Mouse (Mus musculus) heart, postnatal 25 days (tissue): ENCODE measurements around the gene Pik3ip1. TPM values are rescaled to one million over a fixed set of nuclear protein-coding genes. Genes with fewer than 3 reads are reported as not detected.

Source experiments
- DNase-seq: peaks from one replicate; pipeline ENCODE4 v3.0.0; 2022; ENCODE audit warnings: low spot score
- intact Hi-C: fragments of 180-260 bp; cut with DNase I; formaldehyde crosslinking; loops from one replicate; pipeline ENCODE4 v1.15.1; 2025
- total RNA-seq, 2 experiments: library from RNA; stranded (reverse); gene quantifications; 2 replicates each; pipeline ENCODE4 v1.2.3; 2021

The Pik3ip1 gene
- total RNA-seq, 2 experiments from 2014 or later, result 39.4 to 42.4 TPM

DNA sequence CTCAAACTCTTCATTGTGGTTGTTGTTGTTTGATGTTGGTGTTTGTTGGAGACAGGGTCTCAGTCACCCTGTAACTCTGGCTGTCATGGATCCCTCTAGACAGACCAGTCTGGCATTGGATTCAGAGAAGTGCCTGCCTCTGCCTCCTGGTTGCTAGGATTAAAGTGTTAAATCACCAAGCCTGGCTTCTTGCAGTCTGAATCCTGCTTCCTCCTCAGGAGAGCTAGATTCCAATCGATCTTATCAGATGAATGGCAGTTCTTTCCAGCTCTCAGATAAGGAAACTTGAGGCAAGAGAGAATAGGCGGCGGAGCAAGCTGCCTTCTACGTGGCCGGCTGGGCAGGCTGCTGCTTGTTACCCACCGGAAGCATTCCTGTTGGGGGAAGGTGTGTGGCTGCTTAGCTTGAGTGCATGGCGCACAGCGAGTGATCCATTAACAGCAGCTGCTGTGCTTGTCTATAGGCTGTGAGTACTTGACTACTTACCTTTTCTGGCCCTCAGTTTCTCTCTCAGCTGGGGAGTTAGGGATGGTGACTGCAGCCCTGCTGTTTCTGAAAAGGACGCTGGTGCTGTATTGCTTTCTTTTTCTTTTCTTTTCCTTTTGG, 4.6 kb downstream of the Pik3ip1 start:
- intact Hi-C loops, result no loop called here
- DNase-seq, result no peak

DNA sequence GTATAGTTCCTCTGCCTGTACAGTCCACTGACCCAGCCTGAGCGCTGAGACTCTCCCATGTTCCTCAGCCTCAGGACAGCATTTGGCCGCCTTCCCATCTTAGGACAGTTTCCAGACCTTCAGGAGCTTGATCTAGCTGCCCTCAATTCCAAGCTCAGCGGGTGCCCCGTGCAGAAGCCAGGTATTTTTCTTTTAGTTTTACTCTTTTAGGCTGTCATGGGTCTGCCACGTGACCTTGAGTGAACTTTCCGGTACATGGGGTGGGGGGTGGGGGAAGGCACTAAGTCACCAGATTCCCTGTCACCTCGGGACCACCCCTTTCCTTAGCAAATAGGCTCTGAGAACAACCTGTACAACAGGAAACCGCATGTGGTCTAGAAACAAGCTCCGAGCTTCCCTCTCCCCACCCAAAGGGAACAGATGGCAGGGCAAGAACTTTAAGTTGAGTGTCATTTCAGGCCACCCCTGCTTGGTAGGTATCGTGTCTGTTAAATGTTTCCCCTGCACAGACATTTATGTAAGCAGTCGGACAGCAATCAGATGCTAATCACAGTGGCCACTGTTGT, 5.5 kb downstream of the Pik3ip1 start:
- intact Hi-C loops, result no loop called here
- DNase-seq, result peak; percentile 22

DNA sequence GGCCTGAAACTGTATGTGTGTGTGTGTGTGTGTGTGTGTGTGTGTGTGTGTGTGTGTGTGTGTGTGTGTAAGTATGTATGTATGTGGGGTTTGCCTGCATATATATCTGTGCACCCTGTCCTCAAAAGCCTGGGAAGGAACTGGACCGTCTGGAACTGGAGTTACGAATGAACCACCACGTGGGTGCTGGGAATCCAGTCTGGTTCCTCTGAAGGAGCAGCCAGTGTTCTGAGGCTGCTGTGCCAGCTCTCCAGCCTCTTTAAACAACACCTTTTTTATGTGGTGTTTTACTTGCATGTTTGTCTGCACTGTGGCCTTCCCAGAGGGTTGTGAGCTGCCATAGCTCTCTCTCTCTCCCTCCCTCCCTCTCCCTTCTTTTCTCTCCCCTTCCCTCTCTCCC, 6.4 kb downstream of the Pik3ip1 start:
- intact Hi-C loops, result no loop called here

DNA sequence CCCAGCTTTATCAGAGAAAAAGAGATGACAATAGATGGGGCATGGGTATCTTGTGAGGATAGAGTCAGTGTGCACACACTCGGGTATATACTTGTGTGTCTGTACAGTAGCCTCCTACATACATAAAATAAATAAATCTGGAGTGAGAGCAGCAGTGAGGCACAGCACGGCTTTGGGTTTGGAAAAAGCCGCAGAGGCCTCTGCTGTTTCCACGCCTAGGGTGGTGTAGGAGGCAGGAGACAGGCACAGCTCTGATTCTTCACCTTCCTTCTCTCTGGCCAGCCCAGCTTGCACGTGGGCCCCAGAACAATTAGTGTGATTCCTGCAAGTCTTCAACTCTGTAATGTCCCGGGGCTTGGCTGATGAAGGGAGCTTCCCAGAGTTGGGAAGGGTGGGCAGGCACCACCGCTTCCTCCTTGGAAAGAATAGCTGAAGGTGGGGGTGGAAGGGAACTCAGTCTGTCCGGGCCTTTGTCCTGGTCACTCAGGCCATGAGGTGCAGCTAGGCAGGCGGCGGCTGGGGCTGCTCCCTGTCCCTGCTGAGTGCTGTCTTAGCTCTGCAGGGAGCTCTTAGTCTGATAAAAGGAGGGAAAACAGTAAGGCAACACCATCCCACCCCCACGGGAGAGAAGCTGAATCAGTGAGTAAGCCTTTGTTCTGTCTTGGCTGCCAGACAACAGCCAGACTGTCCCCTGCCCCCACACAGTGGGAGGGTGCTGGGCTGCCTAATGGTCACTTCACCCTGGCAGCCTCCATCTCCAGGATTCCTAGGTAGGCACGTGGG, 7.2 kb downstream of the Pik3ip1 start:
- DNase-seq, result peak; percentile 41
- intact Hi-C loops, result no loop called here

More for the DNA sequence above, 6.4 kb downstream of the Pik3ip1 start:
- no peak for DNase-seq

DNA sequence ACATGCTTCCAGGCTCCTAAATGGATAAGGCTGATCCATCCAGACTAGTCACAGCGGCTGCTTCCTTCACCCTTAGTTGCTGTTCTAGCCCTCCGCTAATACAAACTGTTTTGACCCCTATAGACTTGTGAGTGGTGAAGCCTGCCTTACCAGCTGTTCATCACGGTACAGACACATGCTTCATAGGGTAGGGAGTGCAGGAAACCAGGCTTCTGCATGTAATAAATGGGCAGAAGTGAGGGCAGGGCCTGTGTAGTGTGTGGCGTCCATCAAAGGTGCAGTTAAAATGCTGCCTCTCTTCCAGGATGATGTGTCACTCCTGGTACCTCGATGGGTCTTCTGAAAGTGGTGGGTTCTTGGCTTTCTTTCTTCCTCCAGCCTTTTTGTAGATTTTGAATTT, 7.8 kb downstream of the Pik3ip1 start:
- intact Hi-C loops, result no loop called here

DNA sequence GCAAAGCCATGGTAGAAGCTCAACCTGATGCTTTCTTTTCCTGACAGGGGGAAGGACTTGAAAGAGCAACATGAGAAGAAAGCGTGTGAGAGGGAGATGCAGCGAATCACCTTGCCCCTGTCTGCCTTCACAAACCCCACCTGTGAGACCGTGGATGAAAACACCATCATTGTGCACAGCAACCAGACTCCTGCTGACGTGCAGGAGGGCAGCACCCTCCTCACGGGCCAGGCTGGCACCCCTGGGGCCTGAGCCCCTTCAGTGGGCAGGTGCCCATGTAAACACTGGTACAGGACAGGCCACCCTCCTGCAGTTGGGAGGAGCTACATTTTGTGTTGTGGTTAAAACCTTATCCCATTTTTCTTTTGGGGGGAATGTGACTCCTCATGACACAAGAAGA, 11.3 kb downstream of the Pik3ip1 start:
- DNase-seq, result no peak
- intact Hi-C loops, result no loop called here

More for the DNA sequence above, 7.8 kb downstream of the Pik3ip1 start:
- no peak for DNase-seq

DNA sequence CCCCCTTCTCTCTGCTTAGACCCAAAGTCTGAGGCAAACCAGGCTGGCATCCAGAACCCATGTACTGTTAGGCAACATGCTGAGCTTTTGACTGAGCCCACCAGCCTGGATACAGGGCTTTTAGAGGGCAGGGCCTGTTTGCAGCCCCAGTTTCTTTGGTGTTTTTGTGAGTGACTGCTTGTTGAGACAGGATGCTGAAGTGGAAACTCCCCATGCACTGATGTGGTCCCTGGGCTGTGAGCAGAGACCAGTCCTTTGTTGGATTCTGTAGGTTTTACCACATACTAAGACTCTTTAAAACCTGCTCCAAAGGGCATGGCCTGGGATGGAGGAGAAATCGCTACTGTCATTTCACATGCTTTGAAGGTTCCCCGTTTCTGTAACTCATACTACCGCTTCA, 14.7 kb downstream of the Pik3ip1 start:
- intact Hi-C loops, result loop anchor here (5.0 kb wide), 1 partner anchor 62 kb away; the partner anchor contains the start of gene Limk2

DNA sequence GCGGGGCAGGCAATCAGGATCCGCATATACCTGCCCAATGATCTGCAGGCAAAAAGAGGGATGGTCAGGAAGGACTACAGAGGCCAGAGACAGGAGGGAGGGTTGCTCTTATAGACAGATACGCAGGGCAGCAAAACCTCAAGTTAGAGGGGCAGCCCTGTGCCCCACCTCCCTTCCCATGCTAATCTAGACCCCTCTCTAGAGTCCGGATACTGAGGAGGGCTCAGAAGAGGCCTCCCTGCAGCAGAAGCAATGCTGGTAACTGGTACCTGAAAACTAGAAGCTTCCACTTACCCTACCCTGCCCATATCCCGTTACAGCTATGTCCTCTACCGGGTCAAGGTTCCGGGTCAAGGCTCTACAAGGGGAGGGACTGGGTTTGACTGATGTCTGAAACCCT, 16.1 kb downstream of the Pik3ip1 start:
- intact Hi-C loops, result loop anchor here (5.0 kb wide), 1 partner anchor 61 kb away; the partner anchor contains the start of gene Limk2

More for the DNA sequence above, 14.7 kb downstream of the Pik3ip1 start:
- no peak for DNase-seq

DNA sequence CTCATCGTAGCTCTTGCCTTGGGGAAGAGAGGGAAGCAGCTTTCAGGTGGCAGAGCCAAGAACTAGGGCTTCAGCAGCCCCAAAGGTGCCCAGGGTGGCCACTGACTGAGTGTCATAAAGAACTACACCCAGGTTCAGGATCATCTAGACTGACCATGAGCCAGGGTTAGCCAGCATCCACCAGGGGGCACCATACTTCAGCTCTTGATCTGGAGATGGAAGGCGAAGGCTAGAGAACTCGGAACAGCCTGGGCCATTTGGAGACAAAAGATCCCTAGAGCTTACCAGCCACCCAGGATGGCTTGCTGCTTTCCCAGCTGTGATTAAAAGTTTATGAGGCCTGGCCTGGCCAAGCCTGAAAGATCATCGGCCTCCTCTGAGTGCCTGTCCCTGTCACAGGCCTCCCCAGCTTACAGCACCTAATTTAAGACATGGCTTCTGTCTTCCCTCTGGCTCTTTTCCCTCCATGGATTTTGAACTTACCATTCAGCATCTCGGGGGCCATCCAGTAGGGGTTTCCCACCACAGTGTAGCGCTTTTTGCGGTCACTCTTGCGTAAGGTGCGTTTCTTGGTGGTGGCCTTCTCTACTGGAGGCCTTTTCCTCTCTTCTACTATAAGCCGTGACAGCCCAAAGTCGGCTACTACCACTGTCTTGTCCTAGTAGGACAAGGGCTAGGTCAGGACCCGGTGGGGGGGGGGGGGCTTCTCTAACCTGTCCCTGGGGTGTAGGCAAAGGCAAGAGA, 17.1 kb downstream of the Pik3ip1 start:
- intact Hi-C loops, result loop anchor here (5.0 kb wide), 1 partner anchor 60 kb away; the partner anchor contains the start of gene Limk2
- peak; percentile 49 for DNase-seq

More for the DNA sequence above, 16.1 kb downstream of the Pik3ip1 start:
- no peak for DNase-seq

DNA sequence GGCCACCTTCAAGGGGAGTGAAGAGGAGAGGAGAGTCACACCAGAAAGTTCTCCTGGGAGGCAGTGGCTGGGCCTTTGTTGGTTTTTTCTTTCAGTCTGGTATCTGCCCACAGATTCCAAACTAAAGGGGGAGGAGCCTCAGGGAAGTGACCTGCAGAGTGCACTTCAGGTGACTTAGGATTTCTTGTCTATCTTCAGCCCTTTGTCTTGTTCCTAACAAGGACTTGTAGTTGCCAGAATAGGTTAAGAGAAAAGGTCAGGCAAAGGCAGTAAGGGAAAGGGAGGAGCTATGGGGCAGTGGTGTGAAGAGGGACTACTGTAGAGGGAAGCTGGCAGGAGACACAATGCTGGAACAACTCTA, 17.6 kb downstream of the Pik3ip1 start:
- intact Hi-C loops, result loop anchor here (5.0 kb wide), 1 partner anchor 59 kb away; the partner anchor contains the start of gene Limk2
- DNase-seq, result no peak

DNA sequence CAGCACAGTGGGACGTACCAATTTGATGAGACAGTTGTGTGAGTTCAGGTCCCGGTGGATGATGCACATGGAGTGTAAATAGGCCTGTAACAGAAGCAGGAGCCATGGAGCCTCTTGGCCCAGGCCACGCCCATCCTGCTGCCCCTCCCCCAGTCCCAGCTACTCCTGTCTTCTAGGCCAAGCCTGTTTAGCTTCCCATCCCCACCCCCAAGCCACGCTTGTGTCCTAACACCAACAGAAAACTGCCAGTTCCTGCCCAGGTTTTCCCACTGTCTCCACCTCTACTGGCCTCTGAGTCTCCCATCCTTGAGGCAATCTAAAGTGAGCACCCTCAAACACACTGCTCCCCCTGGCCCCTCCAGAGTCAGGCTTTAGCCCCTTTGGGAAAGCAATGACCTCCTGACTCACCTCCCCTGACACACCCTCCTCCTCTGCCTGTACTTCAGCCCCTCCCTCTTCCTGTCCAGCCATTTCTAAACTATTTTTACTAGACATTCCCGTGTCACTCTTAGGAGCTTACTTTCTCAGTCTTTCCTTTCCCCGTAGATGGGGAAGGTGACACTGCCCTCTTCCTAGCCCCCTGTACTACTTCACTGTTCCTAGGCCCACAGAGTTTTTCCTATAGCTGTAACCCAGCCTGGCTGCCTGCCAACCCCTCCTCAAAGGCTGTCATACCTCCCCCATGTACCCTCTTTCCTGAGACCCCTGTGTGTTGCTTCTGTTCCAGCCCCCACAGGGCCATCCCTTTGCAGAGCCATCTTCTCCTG, 18.6 kb downstream of the Pik3ip1 start:
- no peak for DNase-seq
- intact Hi-C loops, result loop anchor here (5.0 kb wide), 1 partner anchor 59 kb away; the partner anchor contains the start of gene Limk2

DNA sequence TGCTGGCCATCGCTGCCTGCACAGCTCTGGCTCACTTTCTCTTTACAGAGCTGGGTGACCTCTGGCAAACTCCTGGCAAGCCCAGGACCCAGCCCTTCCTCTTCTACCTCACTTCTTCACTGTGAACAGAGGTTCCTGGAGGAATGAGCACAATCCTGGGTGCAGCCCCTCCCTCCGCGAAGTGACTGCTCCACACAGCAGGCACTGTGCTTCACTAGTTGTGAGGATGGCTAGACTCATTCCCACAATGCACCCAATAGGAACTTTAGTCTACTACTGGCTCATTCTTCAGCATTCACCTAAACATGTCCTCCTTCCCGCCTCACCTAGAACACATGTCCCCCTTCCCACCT, 19.1 kb downstream of the Pik3ip1 start:
- intact Hi-C loops, result loop anchor here (5.0 kb wide), 1 partner anchor 58 kb away; the partner anchor contains the start of gene Limk2
- no peak for DNase-seq

DNA sequence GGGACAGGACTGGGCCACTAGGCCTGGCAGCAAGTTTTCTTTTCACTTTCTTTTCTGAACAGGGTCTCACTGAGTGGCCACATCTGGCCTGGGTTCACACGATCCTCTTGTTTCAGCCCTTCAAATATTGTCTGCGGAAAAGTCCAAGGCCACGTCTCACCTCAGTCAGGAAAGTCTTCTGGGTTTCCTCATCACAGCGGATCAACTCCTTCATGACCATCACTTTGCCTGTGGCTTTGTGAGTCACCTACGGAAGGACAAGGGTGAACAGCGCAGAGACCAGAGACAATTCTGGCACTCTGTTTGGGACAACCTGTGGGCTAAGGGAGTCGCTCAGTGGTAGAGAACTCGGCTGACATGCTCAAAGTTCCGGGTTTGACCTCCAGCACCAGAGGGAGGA, 21.9 kb downstream of the Pik3ip1 start:
- intact Hi-C loops, result no loop called here
- DNase-seq, result no peak

DNA sequence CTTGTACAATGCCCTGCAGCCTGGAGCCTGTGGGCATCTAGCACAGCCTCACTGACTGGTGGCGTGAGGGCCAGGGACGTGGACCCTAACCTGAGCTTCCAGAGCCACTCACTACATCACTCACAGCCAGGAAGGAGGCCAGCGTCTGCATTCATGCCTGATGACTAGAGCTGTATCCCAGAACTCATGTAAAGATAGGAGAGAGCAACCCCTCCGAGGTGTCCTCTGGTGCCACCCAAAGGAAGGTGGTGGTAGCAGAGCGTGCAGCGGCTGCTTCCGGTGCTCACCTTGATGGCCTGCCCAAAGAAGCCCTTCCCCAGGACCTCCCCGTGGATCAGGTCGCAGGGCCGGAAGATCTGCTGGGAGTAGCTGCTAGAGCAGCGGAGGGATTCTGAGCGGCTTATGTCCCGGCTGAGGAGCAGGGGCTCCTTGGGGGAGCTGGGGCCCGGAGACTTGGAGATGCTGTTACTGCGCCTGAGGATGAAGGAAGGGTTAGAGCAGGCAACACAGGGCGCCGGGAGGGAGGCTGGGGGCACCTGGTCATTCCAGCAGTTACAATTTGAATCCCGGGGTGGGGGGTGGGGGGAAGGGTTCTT, 22.9 kb downstream of the Pik3ip1 start:
- no peak for DNase-seq
- intact Hi-C loops, result no loop called here

DNA sequence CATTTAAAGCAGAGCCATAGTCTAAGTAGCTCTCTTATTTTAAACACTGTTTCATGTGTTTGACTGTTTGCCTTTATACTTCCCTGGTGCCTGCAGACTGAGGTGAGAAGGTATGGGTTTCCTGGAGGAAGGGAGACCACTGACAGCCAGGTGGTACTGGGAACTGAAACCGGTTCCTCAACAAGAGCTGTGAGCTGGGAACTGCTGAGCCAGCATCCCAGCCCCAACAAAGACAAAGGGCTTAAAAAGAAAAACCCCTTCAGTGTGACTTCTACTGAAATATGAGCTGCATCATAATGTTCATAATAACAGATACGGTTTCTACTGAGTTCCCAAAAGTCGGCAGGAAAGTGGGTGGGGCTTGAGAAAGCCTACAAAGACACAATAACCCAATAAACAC, 32.7 kb downstream of the Pik3ip1 start:
- DNase-seq, result no peak
- intact Hi-C loops, result no loop called here

DNA sequence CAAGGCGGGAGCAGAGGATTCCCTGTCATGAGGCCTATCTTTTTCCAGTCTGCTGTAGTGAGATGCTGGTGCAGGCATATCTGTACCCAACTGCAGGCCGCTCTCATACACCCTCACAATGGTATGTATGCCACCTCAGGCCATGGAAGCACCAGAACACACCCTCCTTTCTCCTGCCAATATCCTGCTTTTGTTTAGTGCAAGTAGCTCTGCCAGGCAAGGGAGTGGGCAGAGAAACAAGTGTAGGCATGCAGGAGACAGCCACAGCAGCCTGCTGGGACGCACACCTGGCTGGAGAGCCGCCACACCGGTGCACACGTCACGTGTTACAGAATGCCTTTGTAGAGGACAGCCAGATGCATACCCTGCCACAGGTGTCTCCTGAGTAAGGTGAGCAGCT, 36.2 kb downstream of the Pik3ip1 start:
- DNase-seq, result no peak

DNA sequence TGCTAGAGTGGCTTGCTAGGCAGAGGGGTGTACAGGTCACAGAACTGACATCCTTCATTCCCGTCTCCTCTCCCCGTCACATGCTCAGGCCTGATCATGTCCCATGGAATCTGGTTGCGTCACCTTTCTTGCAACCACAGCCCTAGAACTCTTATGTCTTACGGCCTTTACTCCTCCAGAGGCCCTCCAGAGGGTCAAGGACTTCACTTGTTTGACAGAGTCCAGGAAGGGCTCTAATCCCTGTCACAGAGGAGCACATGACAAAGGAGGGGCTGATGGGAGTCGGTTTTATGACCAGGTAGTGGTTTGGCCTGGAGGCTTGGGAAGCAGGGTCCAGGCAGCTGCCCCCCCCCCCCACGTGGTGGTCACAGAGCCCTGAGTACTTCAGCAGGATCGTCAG, 38.8 kb downstream of the Pik3ip1 start:
- intact Hi-C loops, result no loop called here
- no peak for DNase-seq

More for the DNA sequence above, 36.2 kb downstream of the Pik3ip1 start:
- intact Hi-C loops, result no loop called here

DNA sequence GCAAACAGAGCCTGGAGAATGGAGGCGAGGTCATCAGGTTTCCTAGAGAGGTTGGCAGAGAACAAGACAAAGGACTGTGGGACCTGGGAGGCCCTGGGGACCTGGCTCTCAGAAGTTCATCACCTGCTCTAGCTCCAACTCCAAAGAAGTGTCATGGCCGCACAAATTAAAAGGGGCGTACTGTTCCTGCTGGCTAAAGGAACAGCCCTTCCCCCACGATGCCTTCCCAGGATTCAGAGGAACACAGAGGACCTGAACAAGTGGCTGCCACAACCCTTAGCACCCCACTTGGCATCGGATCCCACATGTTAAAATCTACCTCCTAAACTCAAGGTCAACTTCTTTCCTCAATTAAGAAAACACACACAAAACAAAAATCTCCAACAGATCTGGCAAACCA, 39.2 kb downstream of the Pik3ip1 start:
- intact Hi-C loops, result no loop called here
- DNase-seq, result no peak

DNA sequence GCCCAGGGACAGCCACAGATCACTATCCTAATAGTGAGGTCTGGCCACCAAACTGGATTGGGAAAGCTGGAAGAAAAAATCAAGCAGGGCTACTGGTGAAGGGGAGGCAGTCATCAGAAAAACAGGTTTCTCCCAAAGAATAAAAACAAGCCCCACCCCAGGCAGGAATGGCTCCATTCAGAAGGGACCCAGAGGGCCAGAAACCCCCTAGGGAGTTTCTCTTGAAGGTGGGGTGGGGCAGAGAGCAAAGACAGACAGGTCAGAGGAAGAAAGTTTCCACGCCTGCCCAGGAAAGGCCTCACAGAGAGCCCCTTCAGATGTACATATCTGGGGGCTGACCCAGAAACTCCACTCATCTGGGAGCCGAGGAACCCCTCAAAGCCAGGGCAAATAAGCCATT, 40.0 kb downstream of the Pik3ip1 start:
- intact Hi-C loops, result no loop called here
- DNase-seq, result no peak
